Mouse (Mus musculus): ENCODE data around the gene Polr1c.

The Polr1c gene

GRCm38 (mm10) chr17:46221601-46222000, 26.3 kb downstream of the Polr1c start:
- DNase-seq (ENCODE audit: low read depth, low spot score), result no peak

- no peak for DNase-seq (ENCODE audit: low read depth, low spot score)
Observed at GRCm38 (mm10) chr17:46210550-46210949, 37.3 kb downstream of the Polr1c start.

GRCm38 (mm10) chr17:46206676-46207075, 41.2 kb downstream of the Polr1c start:
- no peak for DNase-seq (ENCODE audit: low read depth, low spot score)

- DNase-seq (ENCODE audit: low read depth, low spot score), result no peak
Observed at GRCm38 (mm10) chr17:46203078-46203477, 44.8 kb downstream of the Polr1c start.

- peak; percentile 98 for DNase-seq (ENCODE audit: low read depth, low spot score)
Observed at GRCm38 (mm10) chr17:46202421-46203071, 45.3 kb downstream of the Polr1c start, which contains the start of the genes Polh and Xpo5. Gene Polh, minus strand, starts transcription at chr17:46202645. Gene Xpo5, plus strand, starts transcription at chr17:46202782.

- DNase-seq (ENCODE audit: low read depth, low spot score), result no peak
Observed at GRCm38 (mm10) chr17:46201151-46201550, 46.7 kb downstream of the Polr1c start.

All from CD4-positive, CD25-positive, alpha-beta regulatory T cell, adult 2 months (primary cell).